Mouse (Mus musculus) embryonic fibroblast, embryonic 13.5 days (primary cell): ENCODE data around the gene Pde6b.

Experiments used
- CTCF ChIP-seq: IDR thresholded peaks from 2 replicates; pipeline ENCODE4 v1.5.1; 2011; ENCODE audit warnings: mild to moderate bottlenecking, control low read depth, low read length, moderate library complexity, borderline replicate concordance; ENCODE audit not compliant: insufficient read depth
- POLR2A ChIP-seq: IDR thresholded peaks from 2 replicates; pipeline ENCODE4 v1.6.1; 2011; ENCODE audit warnings: low read depth, mild to moderate bottlenecking, control low read depth, low read length, moderate library complexity

GRCm38 (mm10) chr5:108454094-108454493 lies 65.9 kb downstream of the Pde6b start:
- TF ChIP-seq CTCF = no peak
- no peak for TF ChIP-seq POLR2A
